Mouse (Mus musculus): Measurements from ENCODE around the gene Cpxm1.

DNA sequence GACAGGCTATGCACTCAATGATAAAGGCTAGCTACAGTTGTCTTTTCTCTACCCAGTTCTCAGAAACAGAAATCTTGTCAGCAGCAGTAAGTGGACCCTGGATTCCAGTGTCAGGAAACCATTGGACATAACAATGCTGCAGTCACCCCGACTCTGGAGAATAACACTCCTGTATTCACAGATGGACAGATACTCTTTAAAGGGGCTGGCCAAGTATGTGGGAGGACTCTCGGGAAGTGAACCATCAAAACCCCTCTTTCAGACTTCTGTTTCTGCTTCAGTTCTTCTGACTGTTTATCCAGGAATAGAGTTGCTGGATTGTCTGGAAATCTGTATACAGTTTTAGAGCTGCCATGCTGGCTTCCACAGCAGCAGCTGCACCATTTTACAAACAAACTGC, 32.5 kb upstream of the Cpxm1 start:
- TF ChIP-seq CTCF (IDR thresholded peaks at IDR 0.05; ENCODE audit: insufficient read depth, low read depth, low read length) = no peak
- no peak for TF ChIP-seq POLR2A (IDR thresholded peaks at IDR 0.05; ENCODE audit: insufficient read depth, low read depth, low read length)

All from olfactory bulb, adult 2 months (tissue).